Mouse (Mus musculus): ENCODE data around the gene Ggct.
"Not testable (repeated sequence)": the region's sequence is repeated elsewhere in the genome, so short reads cannot be mapped to it uniquely, and the experiment has no call there.

Ggct gene

DNA sequence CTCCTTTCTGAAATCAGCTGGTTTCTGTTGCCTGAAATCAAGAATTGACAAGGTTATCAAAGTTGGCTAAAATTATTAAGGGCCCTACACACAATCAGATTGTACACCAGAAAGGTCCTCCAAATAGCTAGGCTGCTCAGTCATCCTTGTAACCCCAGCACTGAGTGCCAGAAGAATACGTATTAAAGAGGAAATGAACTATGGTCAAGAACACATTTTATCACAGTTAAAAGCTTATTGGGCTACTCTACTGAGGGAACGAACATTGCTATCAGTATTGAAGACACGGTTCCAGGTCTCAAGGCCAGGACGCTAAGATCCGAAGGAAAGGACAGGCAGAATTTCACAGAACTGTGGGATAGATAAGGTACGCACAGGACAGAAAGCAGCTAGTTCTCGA lies 609 bp downstream of the Ggct start:
- no peak for DNase-seq

DNA sequence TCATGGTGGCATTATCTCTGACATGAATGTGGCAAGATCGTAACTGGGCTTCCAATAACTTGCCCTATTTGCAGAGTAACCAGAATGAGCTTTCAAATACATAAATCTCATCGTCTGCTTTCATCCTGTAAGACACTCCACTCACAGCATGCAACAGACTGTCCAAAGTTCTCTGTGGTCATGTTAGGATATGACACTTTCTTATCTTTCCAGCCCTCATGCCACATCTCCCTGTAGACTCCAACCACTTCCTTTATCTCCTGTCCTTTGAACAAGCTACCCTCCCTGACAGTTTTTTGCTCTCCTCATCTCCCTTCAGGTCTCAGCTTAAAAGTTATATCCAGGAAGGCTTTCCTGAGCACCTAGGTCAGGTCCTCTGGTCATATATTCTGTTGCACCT lies 1.6 kb downstream of the Ggct start:
- DNase-seq, result no peak

DNA sequence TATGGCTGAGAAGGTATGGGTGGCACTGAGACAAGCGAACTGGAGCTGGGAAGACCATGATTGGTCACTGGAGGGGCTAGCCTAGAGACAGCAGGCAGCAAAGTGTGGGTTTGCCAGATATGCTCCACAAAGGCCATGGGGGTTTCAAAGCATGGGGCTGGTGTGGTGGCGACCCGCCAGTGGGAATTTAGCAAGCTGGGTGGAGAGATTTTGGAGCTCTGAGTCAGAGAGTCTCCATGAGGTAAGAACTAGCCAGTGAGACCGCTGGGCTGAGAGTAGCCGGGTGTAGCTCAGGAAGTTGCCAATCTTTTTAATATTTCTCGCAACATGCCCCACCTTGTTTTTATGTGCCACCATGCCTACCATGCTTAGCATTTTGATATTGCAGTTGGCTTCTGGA lies 4.6 kb downstream of the Ggct start:
- no peak for DNase-seq

DNA sequence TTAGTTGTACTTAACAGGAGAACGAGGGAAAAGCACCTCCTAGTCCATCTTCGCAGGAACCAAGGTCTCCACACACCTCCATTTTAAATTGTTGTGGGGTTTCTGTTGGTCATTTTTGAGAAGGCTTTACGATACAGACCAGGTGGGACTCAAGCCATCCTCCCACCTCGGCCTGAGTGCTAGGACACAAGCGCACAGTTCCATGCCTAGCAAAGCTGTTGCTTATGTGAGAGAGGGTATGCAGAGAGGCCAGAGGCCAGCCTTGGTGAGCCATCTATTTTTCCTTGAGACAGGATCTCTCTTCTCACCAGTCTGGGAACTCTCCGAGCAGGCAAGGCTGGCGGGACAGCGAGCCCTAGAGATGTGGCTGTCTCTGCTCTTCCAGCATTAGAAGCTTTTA lies 8.7 kb downstream of the Ggct start:
- DNase-seq, result no peak

DNA sequence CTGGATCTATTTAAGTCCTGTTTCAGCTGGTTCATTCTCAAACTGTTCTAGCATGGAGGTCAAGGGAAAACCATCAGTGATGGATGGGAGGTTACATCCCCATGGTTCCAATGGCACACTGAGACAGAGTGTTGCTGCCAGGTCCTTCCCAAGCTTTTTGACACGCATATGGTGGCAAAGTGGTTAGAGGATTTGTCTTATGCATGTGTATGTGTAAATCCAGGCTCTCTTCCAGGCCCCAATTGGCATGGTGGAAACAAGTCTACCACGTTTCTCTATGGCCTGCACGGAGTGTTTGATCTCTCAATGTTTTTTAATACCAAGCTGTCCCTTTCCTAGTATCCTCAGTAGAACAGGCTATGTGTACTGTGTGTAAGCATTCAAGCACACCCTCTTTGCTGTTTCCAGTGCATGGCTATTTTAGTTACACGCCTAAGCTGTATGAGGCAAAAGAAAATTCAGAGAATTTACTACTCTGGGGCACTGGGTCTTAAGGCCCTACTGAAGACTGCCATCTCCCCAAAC lies 9.2 kb downstream of the Ggct start:
- DNase-seq, result no peak

DNA sequence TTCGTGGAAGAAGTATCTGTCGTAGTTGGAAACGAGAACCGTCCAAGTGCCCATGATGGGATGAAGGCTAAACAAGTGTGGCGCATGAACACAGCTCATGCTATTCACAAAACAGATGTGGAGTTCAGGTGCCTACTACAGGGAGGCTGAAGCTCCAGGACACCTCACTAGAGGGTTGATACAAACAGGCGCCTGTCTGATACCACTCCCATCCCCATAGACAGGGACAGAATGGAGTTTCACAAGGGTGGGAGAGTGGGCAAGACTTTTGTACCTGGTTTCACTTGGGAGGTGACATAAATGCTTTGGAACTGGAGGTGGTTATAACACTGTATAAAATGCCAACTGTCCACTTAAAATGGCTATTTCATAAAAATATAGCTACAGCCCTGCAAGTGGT lies 13.3 kb downstream of the Ggct start:
- DNase-seq, result no peak

DNA sequence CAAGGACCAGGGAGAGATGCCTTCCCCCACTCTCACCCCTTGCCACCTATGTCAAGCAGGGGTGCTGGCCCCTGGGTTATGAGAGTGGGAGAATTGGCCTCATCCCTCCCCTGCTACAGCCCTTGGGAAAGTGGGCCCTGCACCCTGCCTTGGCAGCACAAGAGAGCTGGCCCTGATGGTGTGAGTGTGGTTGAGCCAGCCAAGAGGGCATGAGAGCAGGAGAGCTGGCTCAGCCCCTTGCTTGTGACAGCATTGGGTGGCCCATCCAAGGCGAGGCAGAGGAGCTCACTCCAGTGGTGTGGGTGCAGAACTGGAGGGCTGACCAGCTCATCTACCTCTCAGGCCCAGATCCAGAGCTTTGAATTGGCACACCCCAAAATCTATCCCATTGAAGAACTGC lies 17.1 kb downstream of the Ggct start:
- DNase-seq, result no peak

DNA sequence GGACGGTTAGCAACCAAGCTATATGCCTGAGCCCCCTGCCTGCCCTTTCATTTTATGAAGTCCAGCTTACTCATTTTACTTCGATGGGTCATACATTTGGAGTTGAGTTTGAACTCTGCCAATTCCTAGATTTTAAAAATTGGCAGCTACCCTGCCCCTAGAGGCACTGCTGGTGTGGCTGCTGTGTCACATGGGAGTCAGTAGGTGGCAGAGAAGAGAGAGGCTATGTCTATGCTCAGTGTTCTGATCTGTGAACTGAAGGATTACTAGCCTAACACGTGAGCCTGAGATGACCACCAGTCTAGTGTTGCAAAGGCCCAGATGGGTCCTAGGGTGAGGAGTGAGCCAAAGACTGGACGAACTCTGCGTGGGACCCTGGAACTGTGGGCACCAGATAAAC lies 18.2 kb downstream of the Ggct start:
- peak in 1 of 2 experiments; percentile 34 for DNase-seq

DNA sequence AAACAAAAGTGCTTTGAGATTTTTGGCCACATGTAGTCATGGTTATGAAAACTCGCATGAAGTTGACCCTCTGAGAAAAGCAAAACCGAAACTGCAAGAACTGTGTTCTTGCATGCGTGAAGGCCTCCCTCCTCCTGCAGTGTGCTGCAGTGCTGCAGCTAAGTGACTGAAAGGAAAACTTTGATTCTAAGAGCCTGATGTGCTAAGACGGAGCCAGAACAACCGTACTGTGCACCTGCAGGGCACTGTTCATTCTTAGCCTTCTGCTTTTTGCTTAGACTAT lies 19.9 kb downstream of the Ggct start:
- no peak for DNase-seq

DNA sequence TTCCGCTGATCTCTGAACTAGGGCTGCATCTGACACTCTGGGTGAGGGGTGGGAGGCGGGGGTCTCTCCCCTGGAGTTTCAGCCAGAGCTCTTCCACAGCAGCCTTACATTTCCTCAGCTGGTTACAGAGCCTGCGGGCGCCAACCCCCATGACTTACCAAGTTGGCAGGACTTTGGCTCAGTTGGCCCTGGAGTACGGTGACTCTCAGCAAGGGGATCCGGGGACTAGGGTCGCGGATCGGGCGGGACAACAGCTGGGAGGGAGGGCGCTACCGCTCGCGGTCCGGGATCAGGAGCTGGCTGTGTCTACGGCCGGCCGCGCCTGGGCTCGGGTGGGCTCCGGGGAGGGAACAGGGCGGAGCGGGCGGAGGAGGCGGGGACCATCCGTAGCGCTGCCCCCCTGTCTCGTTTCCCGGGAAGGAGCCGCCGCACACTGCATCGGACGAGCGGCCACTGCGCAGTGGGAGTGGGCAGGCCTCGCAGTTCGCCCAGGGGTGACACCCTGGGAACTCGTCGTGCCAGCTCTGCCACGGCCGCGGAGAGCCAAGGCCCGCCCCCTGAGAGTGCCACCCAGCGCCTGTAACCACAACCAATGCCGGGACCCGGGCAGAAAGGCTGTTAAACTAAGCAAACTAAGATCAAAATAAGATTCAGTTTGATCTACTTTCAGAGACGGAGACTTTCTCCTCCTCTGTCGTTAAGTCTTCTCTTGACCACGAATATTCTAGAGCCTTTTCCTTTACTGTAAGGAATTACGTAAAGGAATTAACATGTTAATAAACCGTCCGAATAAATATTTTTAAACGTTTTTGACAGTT lies 20.4 kb downstream of the Ggct start, which contains the start of gene Nod1:
TSS of gene Nod1 (minus strand) at position 502 of the 818 bp plus-strand sequence.
- peak; percentile 67 to 73 for DNase-seq

DNA sequence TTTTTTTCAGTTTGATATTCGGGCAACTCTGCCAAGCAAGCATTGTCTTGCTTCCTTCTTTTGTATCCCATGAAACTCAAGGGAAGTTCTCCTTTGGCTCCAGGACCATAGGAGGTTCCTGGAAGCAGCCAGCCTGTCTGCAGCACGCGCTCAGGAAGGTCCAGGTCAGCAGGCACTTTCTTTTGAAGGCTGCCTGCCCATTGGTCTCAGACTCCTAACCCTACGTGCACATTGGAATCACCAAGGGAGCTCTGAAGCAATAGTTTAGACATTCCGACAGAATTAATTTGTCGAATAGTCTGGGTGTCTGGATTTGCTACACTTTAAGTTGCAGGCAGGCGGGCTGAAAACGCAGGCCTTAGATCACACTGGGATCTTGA lies 21.0 kb downstream of the Ggct start:
- no peak for DNase-seq

DNA sequence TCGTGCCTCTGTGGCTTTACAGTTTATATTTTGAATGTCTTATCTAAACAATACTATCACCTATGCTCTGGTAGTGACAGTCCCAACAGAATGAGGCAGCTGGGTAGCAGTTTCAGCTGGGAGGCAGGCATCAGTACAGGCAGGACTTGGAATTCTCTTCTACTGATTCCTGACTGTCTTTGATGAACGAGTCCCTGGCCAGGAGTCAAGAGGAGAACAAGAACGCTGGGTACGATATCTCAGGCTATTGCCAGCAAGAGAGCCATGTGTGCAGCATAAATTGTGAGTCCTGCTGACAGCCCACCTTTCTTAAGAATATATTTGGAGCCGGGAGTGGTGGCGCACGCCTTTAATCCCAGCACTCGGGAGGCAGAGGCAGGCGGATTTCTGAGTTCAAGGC lies 22.2 kb downstream of the Ggct start:
- DNase-seq, result no peak

DNA sequence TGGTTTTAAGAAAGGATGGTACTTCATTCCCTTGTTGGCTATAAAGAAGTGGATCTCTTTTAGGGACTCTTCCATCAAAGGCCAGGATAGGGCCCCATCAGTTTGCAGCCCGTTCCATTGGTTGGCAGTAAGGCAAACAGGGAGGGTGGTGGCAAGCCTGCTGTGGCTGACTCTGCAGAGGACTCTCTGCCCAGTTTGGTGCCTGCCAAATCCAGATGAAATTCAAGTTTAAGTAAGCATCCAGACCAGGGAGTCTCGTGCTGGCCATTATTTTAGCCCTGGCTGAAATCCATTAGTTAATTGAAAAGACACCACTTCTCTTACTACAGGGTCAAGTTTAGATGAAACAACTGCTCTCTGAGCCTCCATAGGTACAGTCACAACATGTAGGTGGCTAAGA lies 22.9 kb downstream of the Ggct start:
- no peak for DNase-seq

DNA sequence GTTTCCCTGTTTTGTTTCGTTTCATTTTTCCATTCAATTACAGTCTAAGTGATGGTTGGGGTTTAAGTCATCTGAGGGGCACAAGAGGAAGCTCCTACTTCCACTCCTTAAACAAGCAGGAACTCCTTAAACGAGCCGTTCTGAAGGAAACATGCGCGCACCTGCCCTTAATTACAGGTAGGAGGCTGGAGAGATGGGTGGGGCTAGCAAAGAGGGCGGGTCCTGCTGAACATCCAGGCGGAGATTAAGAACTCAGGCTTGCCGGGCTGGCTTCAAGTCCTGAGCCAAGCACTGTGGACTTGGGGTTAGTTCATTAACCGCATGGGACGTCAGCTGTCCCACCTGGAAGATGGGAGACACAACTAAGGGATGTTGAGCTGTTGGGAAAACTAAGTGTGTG lies 25.2 kb downstream of the Ggct start:
- DNase-seq, result no peak

DNA sequence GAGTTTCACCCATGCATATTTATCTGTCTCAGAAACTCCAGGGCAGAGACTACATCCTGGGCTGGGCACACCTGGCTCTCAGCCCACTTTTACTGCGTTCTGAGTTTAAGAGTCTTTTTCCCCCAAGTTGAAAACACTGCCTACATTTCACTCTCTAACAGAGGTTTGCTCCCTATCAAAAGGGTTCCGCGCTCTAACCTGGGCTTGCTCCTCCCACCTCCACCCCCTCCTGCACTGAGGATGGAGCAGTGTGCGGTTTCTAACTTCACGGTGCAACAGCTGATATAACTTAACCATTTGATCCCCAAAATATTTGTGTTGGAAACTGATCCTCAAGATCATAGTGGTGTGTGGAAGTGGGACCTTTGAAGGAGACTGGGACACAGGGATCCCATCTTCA lies 27.5 kb downstream of the Ggct start:
- no peak for DNase-seq

DNA sequence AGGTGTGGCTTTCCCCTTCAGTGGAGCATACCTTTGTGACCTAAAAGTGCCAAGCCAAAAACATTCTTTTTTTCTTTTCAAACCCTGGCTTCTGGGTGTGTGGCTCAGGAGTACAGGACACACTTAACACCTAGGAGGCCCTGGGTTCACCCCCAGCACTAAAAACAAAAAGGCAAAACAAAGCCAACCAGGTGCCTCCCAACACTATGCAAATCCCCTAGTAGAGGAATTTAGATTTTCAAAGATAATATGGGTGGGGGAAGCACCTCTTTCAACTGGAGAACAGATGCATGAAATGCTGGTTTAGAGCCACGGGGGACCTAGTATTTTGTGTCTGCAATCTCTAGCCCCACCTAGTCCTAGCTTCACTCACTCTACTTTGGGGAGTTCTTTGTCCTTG lies 28.0 kb downstream of the Ggct start:
- no peak for DNase-seq

DNA sequence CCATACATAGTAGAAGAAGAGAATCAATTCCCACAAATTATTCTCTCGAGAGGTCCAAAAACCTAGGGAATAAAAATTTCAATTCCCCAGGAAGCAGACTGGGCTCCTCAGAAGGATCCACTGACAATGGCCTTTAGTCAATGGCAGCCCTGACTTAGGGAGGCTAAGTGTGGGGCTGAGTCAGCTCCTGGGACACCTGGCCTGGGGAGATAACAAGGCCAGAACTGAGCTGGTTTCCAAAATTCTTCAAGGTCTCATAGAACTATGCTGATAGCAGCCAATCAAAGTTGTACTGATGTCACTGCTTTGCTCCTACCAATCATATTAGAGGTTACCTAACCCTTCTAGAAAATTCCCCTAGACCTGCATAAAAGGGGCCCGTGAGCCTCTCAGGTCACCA lies 29.2 kb downstream of the Ggct start:
- no peak for DNase-seq

DNA sequence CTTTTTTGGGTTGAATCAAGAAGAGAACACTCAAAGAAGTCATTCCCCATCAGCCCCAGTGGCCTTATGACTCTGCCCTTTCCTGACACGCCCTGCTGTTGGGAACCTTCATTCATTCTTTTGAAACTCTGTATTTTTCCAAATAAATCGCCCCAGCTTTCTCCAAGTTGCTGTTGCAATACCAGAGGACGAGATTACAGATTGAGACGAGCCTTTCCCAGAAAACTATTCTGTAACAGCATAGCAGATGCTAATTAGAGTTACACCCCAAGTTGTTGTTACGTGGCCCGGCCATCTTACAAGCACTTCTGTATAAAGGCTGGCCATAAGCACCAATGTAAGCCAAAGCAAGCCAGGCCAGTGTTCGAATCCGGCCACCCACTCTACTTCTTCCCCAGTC lies 35.1 kb downstream of the Ggct start:
- DNase-seq, result no peak

DNA sequence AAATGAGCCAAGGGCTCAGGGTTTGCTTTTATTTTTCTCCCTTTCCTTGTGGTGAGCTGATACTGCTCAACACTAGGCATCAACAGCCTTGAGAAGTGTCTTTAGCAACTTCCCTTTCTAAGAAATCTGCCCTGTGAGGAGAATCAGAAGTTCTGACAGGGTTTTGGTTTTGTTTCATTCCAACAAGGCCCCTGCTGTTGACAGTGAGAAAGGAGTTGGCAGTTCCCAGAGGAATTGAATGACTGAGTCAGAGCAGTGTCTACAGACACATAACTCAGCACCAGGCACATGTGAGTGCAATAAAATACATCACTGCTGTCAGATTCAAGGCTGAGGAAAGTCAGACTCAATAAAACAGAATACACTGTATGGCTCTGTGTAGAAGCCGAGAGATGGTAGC lies 36.3 kb downstream of the Ggct start:
- DNase-seq, result no peak

DNA sequence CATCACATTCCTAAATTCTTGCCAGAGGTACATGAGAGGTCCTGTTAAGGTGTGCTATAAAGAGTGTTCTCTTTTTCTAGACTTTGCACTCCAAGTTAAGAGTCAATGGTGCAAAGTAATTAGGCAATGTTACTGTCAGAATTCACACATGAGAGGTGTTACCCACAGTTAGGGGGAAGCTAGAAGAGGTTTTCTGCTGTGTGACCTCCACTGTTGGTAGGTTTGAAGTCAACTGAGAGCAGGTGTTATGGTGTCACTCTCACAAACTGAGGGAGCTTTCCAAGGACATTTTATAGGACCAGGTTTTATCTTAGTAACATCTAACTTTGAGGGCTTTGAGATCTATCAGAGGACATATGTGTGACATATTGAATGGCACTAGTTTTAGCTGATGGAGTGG lies 36.8 kb downstream of the Ggct start:
- DNase-seq, result no peak

DNA sequence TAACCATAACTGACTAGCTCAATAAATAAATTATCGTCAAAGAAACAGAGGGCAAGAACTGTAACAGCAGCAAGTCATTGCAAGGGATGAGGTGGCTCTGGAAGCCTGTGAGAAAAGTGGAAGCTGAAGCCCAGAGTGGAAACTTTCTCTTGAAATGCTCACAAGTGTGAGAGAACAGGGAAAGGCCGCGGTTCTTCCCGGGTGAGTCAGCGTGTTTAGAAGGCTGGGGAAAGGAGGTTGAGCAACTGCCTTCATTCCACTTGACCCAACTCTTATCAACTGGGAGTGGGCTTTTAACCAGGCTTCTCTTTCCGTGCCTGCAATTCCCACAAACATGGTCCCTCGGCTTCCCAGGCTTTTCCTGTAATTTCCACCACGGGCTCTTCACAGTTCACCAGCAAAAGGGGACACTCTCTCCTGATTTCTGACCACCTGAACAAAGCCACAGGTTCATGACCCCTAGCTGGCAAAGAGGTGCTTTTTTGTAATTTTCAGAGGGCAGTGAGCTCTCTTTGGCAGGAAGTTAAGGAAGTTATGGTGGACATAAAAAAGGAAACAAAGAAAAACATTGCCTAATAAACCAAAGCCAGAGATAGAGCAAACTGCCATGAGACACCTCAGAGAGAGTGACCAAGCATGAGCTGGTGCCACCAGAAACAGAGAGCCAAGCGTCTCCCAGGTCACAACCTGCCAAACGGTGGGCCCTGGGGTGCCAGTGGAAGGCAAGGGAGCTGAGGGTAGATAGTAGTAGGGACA lies 37.9 kb downstream of the Ggct start:
- no peak for DNase-seq

DNA sequence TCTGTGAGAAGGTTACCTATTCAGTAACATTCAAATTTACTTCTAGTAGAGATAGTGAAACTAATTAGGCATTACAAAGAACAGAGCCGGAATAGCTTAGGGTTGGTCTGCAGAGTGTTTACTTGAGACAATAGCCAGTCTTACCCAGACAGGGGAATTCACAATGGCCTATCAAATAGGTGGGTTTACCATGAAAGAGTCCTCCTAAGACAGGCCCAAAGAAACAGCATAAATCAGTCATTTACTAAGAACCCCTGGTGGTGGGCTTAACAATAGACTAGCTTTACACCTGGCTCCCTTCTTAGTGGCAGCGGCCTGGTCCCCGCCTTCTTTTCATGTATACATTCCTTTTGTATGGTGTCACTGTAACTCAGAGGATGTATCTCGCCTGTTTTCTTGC lies 39.4 kb downstream of the Ggct start:
- DNase-seq, result not testable (repeated sequence)

DNA sequence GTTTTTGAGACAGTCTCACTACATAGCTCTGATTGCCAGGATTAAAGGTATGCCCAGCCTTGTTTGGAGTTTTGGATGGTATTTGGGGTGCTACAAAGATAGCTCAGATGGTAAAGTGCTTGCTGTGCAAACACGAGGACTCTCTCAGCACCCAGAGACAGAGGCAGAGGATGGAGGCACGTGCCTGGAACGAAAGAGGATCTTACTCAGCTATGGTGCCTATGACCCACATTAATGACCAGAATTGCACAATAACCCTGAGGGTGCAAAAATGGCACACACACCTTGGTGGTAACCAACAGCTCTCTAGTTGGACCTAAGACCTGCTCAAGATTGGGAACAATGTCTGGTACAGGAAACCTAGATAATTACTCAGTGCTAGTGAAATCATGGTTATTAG lies 40.2 kb downstream of the Ggct start:
- no peak for DNase-seq

DNA sequence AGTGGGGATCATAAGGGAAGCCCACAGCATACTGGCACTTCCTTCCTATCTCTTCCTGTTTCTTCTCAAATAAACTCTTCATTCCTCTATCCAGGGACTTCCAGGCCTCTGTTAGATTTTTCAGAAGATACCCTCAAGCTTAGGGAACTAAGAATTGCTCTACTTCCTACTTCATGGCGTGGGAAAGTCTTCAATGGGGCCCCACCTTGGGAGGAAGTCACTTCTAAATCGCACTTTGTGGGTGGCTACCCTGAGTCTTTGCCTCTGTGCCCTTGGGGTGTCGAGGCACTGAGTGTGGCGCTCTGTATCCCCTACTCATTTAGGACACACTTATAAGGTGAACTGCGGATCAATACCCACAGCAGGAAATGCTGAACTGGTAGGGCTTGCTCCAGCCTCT lies 44.1 kb downstream of the Ggct start:
- DNase-seq, result no peak
